Mouse (Mus musculus): Measurements from ENCODE around the gene Osbpl5. TPM values are rescaled to one million over a fixed set of nuclear protein-coding genes. Genes with fewer than 3 reads are reported as not detected.

Osbpl5 gene
- polyA plus RNA-seq, 1 experiment: 8.2 TPM

DNA sequence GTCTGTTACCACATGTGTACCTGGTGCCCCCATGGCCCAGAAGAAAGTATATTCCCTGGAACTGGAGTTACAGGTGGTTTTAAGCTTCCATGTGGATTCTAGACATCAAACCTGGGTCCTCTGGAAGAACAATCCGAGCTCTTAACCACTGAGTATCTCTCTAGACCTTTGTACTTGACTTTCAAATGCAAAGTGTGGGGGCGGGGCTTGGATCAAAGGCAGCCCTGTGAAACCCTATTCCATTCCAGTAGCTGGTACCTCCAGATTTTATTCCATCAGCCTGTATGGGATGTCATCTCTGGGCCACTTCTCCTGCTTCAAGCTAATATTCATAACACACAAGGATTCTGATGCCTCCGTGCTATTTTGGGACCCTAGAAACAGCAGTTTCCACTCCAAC lies 19.4 kb upstream of the Osbpl5 start:
- H3K27me3 ChIP-seq (ENCODE audit: control insufficient read depth, insufficient read depth, low read length, poor library complexity, severe bottlenecking): no peaks in the 10 kb centered on the region
- no peak overlapping the region for H3K9ac ChIP-seq (ENCODE audit: low read depth, poor library complexity, severe bottlenecking)
- H3K4me3 ChIP-seq (ENCODE audit: low read depth, low read length): no peak overlapping the region
- no peaks in the 10 kb centered on the region for H3K9me3 ChIP-seq (replicated peaks; ENCODE audit: control insufficient read depth, insufficient read depth, low read length, poor library complexity, severe bottlenecking)
- no peak overlapping the region for H3K27ac ChIP-seq (ENCODE audit: insufficient read depth, low read length)
- TF ChIP-seq POLR2A (IDR thresholded peaks at IDR 0.05; ENCODE audit: insufficient read depth, low read length) (no peak), EP300 (IDR thresholded peaks at IDR 0.05; ENCODE audit: insufficient read depth, low read depth, low read length) (no peak), CTCF (IDR thresholded peaks at IDR 0.05; ENCODE audit: low read depth, low read length) (no peak)
- H3K4me1 ChIP-seq (ENCODE audit: control insufficient read depth, insufficient read depth, low read length): no peaks in the 10 kb centered on the region
- no peaks in the 10 kb centered on the region for H3K36me3 ChIP-seq (ENCODE audit: control insufficient read depth, insufficient read depth, low read length, poor library complexity, severe bottlenecking)

DNA sequence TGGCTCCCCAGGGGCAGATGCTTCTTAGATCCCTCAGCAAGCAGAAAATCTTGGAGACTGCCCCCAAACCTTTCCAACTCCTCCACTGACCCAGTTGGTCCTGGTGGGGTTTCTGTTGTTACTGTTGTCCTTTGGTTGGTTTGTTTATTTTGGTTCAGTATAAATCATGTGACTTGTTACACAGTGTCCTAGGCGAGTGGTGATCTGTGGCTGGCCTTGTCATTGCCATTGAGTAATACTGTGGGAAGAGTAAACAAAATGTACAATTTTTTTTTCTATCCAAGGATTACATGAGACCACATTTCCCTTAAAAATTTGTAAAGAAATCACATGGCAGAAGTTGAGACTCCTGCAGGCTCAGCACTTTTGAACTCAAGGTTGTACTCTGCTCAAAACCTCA lies 12.7 kb upstream of the Osbpl5 start:
- Histone ChIP-seq H3K4me3 (ENCODE audit: low read depth, low read length) (no peak overlapping the region), H3K4me1 (ENCODE audit: control insufficient read depth, insufficient read depth, low read length) (no peaks in the 10 kb centered on the region), H3K9ac (ENCODE audit: low read depth, poor library complexity, severe bottlenecking) (no peak overlapping the region), H3K27me3 (ENCODE audit: control insufficient read depth, insufficient read depth, low read length, poor library complexity, severe bottlenecking) (no peaks in the 10 kb centered on the region), H3K36me3 (ENCODE audit: control insufficient read depth, insufficient read depth, low read length, poor library complexity, severe bottlenecking) (no peaks in the 10 kb centered on the region), H3K27ac (ENCODE audit: insufficient read depth, low read length) (no peak overlapping the region), H3K9me3 (replicated peaks; ENCODE audit: control insufficient read depth, insufficient read depth, low read length, poor library complexity, severe bottlenecking) (no peaks in the 10 kb centered on the region)
- TF ChIP-seq CTCF (IDR thresholded peaks at IDR 0.05; ENCODE audit: low read depth, low read length) (no peak), EP300 (IDR thresholded peaks at IDR 0.05; ENCODE audit: insufficient read depth, low read depth, low read length) (no peak), POLR2A (IDR thresholded peaks at IDR 0.05; ENCODE audit: insufficient read depth, low read length) (no peak)

DNA sequence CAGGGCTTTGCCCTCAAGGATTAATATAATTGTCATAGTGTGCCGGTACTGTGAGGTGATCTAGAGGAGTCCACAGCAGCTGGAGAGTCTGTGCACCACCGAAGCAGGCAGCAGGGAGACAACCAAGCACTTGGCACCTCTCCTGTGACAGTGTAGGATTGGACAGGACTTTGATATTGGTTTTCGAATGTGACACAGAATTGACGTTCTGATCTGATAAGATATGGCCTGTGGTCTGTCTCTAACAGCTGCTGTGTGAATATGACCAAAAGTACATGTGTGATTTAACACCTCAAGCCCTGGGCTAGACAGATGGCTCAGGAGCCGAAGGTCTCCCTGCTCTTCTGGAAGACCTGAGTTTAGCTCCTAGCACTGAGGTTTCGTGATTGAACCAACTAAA lies 11.5 kb upstream of the Osbpl5 start:
- no peak overlapping the region for H3K4me3 ChIP-seq (ENCODE audit: low read depth, low read length)
- H3K27ac ChIP-seq (ENCODE audit: insufficient read depth, low read length): no peak overlapping the region
- H3K9ac ChIP-seq (ENCODE audit: low read depth, poor library complexity, severe bottlenecking): no peak overlapping the region
- H3K36me3 ChIP-seq (ENCODE audit: control insufficient read depth, insufficient read depth, low read length, poor library complexity, severe bottlenecking): no peaks in the 10 kb centered on the region
- TF ChIP-seq POLR2A (IDR thresholded peaks at IDR 0.05; ENCODE audit: insufficient read depth, low read length) (no peak), EP300 (IDR thresholded peaks at IDR 0.05; ENCODE audit: insufficient read depth, low read depth, low read length) (no peak), CTCF (IDR thresholded peaks at IDR 0.05; ENCODE audit: low read depth, low read length) (no peak)
- no peaks in the 10 kb centered on the region for H3K27me3 ChIP-seq (ENCODE audit: control insufficient read depth, insufficient read depth, low read length, poor library complexity, severe bottlenecking)
- H3K9me3 ChIP-seq (replicated peaks; ENCODE audit: control insufficient read depth, insufficient read depth, low read length, poor library complexity, severe bottlenecking): no peaks in the 10 kb centered on the region
- H3K4me1 ChIP-seq (ENCODE audit: control insufficient read depth, insufficient read depth, low read length): no peaks in the 10 kb centered on the region

DNA sequence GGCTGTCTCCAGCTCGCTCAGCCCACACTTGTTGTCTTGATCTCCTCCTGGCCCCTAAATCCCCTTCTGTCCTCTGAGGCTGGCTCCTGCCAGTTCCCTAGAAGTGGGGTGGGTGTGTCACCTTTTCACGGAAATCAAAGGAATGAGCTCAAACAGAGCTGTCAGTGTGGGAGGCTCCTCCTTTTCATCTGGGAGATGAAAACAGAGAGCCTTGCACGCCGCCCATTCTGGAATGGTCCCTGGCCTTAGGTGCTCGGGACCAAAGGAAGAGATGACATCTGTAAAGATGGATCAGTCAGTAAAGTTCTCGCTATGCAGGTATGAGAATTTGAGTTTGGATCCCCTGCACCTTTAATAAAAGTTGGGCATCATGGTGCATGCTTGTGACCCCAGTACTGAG lies 10.1 kb upstream of the Osbpl5 start, which contains the start of gene Mrgprg:
Mrgprg (minus strand) TSS at position 101 of the 400 bp plus-strand sequence.
- H3K36me3 ChIP-seq (ENCODE audit: control insufficient read depth, insufficient read depth, low read length, poor library complexity, severe bottlenecking): no peaks in the 10 kb centered on the region
- H3K27me3 ChIP-seq (ENCODE audit: control insufficient read depth, insufficient read depth, low read length, poor library complexity, severe bottlenecking): no peaks in the 10 kb centered on the region
- H3K9me3 ChIP-seq (replicated peaks; ENCODE audit: control insufficient read depth, insufficient read depth, low read length, poor library complexity, severe bottlenecking): no peaks in the 10 kb centered on the region
- no peak for TF ChIP-seq POLR2A (IDR thresholded peaks at IDR 0.05; ENCODE audit: insufficient read depth, low read length)
- TF ChIP-seq CTCF (IDR thresholded peaks at IDR 0.05; ENCODE audit: low read depth, low read length): no peak
- no peak for TF ChIP-seq EP300 (IDR thresholded peaks at IDR 0.05; ENCODE audit: insufficient read depth, low read depth, low read length)
- no peak within 1 kb of the TSS for H3K4me3 ChIP-seq (ENCODE audit: low read depth, low read length)
- no peak within 1 kb of the TSS for H3K27ac ChIP-seq (ENCODE audit: insufficient read depth, low read length)
- H3K9ac ChIP-seq (ENCODE audit: low read depth, poor library complexity, severe bottlenecking): no peak within 1 kb of the TSS
- H3K4me1 ChIP-seq (ENCODE audit: control insufficient read depth, insufficient read depth, low read length): no peaks in the 10 kb centered on the region

DNA sequence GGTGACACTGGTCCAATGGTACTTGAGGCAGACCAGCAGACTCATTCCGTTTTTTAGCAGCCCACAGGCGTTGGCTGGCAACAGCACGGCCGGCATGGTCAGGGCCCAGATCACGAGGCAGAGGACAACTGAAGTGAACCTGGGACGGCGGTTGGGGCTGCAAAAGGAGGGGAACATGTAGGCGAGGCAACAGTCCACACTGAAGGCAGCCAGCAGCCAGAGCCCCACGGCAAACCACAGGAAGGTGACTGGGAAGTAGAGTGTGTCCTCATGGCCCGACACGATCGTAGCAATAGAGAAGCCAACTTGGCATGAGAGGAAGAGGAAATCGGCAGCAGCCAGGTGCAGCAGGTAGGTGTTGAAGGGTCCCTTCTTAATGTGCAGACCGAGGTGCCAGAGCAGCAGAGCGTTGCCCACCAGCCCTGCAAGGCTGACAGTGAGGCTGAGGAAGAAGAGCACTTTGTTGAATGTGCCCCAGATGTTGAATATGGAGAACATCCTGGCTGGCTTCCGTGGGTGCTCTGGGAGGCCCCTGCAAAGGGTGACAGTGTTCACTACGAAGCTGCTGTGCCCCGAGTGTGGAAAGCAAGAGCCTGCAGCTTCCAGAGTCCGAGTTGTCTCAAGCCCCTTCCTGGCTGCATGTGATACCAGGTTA lies 8.2 kb upstream of the Osbpl5 start:
- Histone ChIP-seq H3K27ac (ENCODE audit: insufficient read depth, low read length) (no peak overlapping the region), H3K4me1 (ENCODE audit: control insufficient read depth, insufficient read depth, low read length) (no peaks in the 10 kb centered on the region), H3K9ac (ENCODE audit: low read depth, poor library complexity, severe bottlenecking) (no peak overlapping the region), H3K27me3 (ENCODE audit: control insufficient read depth, insufficient read depth, low read length, poor library complexity, severe bottlenecking) (no peaks in the 10 kb centered on the region), H3K4me3 (ENCODE audit: low read depth, low read length) (no peak overlapping the region), H3K36me3 (ENCODE audit: control insufficient read depth, insufficient read depth, low read length, poor library complexity, severe bottlenecking) (no peaks in the 10 kb centered on the region), H3K9me3 (replicated peaks; ENCODE audit: control insufficient read depth, insufficient read depth, low read length, poor library complexity, severe bottlenecking) (no peaks in the 10 kb centered on the region)
- TF ChIP-seq POLR2A (IDR thresholded peaks at IDR 0.05; ENCODE audit: insufficient read depth, low read length) (no peak), EP300 (IDR thresholded peaks at IDR 0.05; ENCODE audit: insufficient read depth, low read depth, low read length) (no peak), CTCF (IDR thresholded peaks at IDR 0.05; ENCODE audit: low read depth, low read length) (no peak)

DNA sequence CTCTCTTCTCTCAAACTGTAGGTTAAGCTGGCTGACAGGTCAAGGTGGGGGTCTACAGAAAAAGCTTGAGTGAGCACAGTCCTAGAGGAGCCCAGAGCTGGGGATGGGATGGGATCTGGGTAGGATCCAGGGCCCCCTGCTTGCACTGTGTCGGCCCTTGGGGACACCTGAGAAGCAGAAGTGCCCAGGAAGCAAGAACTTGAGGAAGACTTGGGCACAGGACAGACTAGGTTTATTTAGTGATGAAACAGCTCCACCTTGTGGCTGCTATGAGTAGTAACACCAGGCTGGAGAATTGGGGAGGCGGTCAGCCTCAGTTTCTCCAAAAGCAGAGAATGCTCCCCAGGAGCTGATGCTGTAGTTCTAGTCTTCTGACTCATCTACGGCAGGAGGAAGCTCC lies 7.0 kb upstream of the Osbpl5 start:
- Histone ChIP-seq H3K36me3 (ENCODE audit: control insufficient read depth, insufficient read depth, low read length, poor library complexity, severe bottlenecking) (no peaks in the 10 kb centered on the region), H3K4me1 (ENCODE audit: control insufficient read depth, insufficient read depth, low read length) (no peaks in the 10 kb centered on the region), H3K27ac (ENCODE audit: insufficient read depth, low read length) (no peak overlapping the region), H3K4me3 (ENCODE audit: low read depth, low read length) (no peak overlapping the region), H3K27me3 (ENCODE audit: control insufficient read depth, insufficient read depth, low read length, poor library complexity, severe bottlenecking) (no peaks in the 10 kb centered on the region), H3K9me3 (replicated peaks; ENCODE audit: control insufficient read depth, insufficient read depth, low read length, poor library complexity, severe bottlenecking) (no peaks in the 10 kb centered on the region), H3K9ac (ENCODE audit: low read depth, poor library complexity, severe bottlenecking) (no peak overlapping the region)
- TF ChIP-seq CTCF (IDR thresholded peaks at IDR 0.05; ENCODE audit: low read depth, low read length): peak; percentile 34
- no peak for TF ChIP-seq EP300 (IDR thresholded peaks at IDR 0.05; ENCODE audit: insufficient read depth, low read depth, low read length)
